Mouse (Mus musculus) erythroblast, embryonic 14.5 days (primary cell): Measurements from ENCODE around the gene Prnd. TPM values are rescaled to one million over a fixed set of nuclear protein-coding genes. Genes with fewer than 3 reads are reported as not detected.

Source experiments
- H3K27me3 ChIP-seq: 2 replicates; pipeline ENCODE4 v1.6.1; 2012; ENCODE audit warnings: inconsistent platforms; ENCODE audit not compliant: control insufficient read depth
- H3K36me3 ChIP-seq: 2 replicates; pipeline ENCODE4 v1.6.1; 2012; ENCODE audit warnings: mild to moderate bottlenecking, inconsistent platforms; ENCODE audit not compliant: control insufficient read depth
- H3K4me1 ChIP-seq: 2 replicates; pipeline ENCODE4 v1.6.1; 2012; ENCODE audit warnings: inconsistent platforms; ENCODE audit not compliant: control insufficient read depth
- H3K4me3 ChIP-seq: replicated peaks from 2 replicates; pipeline ENCODE3; 2012; ENCODE audit warnings: moderate library complexity, mild to moderate bottlenecking, inconsistent platforms
- H3K9me3 ChIP-seq: 2 replicates; pipeline ENCODE4 v1.6.1; 2012; ENCODE audit warnings: low read length, inconsistent platforms, mixed read lengths; ENCODE audit not compliant: control insufficient read depth
- GATA1 ChIP-seq: IDR thresholded peaks from 2 replicates; pipeline ENCODE4 v1.6.1; 2012; ENCODE audit warnings: low read length, inconsistent platforms, mixed read lengths
- TAL1 ChIP-seq: IDR thresholded peaks from 3 replicates; pipeline ENCODE4 v1.6.1; 2012; ENCODE audit warnings: low read length, inconsistent platforms, mixed read lengths
- polyA plus RNA-seq: library from polyadenylated mRNA; stranded (reverse); fragments of >175 nt; gene quantifications from 2 replicates; pipeline ENCODE4 v1.2.3, GENCODE M21; 2012

The Prnd gene
- polyA plus RNA-seq, 1 experiment = not detected

- Histone ChIP-seq H3K4me3 (no peak overlapping the region), H3K4me1 (no peaks in the 10 kb centered on the region), H3K9me3 (no peaks in the 10 kb centered on the region), H3K36me3 (no peaks in the 10 kb centered on the region), H3K27me3 (no peaks in the 10 kb centered on the region)
- no peak for TF ChIP-seq TAL1
- TF ChIP-seq GATA1 = no peak
These were observed 42.5 kb downstream of the Prnd start for GRCm38 (mm10) chr2:131993151-131993550.

- TF ChIP-seq GATA1 = no peak
- Histone ChIP-seq H3K4me3 (no peak overlapping the region), H3K36me3 (no peaks in the 10 kb centered on the region), H3K27me3 (no peaks in the 10 kb centered on the region), H3K9me3 (no peaks in the 10 kb centered on the region), H3K4me1 (no peaks in the 10 kb centered on the region)
These were observed 43.0 kb downstream of the Prnd start for GRCm38 (mm10) chr2:131993563-131994088.

DNA sequence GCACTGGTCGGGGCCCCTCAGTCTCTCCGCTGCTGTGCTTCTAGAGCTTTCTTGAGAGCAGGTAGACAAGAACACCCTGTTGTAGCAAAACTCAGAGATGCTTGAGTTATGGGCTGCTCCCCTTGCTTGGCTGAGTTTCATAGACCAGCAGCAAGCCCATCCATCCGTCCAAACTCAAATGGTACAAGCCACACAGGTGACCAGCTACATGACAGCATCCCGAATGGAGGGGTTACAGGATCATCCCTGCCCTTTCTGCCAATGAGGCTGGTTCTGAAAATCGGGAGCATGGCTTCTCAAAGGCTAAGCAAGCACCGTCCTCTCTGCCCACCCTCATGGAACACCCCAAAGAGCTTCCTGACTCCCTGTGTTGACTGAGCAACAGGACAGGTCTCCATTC, 44.3 kb downstream of the Prnd start:
- Histone ChIP-seq H3K27me3 (no peaks in the 10 kb centered on the region), H3K4me3 (no peak overlapping the region), H3K36me3 (no peaks in the 10 kb centered on the region), H3K9me3 (no peaks in the 10 kb centered on the region), H3K4me1 (no peaks in the 10 kb centered on the region)
- TF ChIP-seq GATA1 (no peak), TAL1 (no peak)

- Histone ChIP-seq H3K4me1 (no peaks in the 10 kb centered on the region), H3K36me3 (no peaks in the 10 kb centered on the region), H3K27me3 (no peaks in the 10 kb centered on the region), H3K4me3 (no peak overlapping the region), H3K9me3 (no peaks in the 10 kb centered on the region)
- TF ChIP-seq TAL1 (no peak), GATA1 (no peak)
These were observed 45.1 kb downstream of the Prnd start for GRCm38 (mm10) chr2:131995742-131996141.

- no peaks in the 10 kb centered on the region for H3K36me3 ChIP-seq
- H3K4me1 ChIP-seq = no peaks in the 10 kb centered on the region
- H3K27me3 ChIP-seq = no peaks in the 10 kb centered on the region
- TF ChIP-seq GATA1 (no peak), TAL1 (no peak)
- no peaks in the 10 kb centered on the region for H3K9me3 ChIP-seq
- no peak overlapping the region for H3K4me3 ChIP-seq
These were observed 45.7 kb downstream of the Prnd start for GRCm38 (mm10) chr2:131996369-131996768.

- TF ChIP-seq GATA1 (no peak), TAL1 (no peak)
- Histone ChIP-seq H3K9me3 (no peaks in the 10 kb centered on the region), H3K4me1 (no peaks in the 10 kb centered on the region), H3K27me3 (no peaks in the 10 kb centered on the region), H3K36me3 (no peaks in the 10 kb centered on the region), H3K4me3 (no peak overlapping the region)
These were observed 46.7 kb downstream of the Prnd start for GRCm38 (mm10) chr2:131997356-131997755.

- no peak for TF ChIP-seq TAL1
- no peak for TF ChIP-seq GATA1
- Histone ChIP-seq H3K36me3 (no peaks in the 10 kb centered on the region), H3K4me3 (no peak overlapping the region), H3K4me1 (no peaks in the 10 kb centered on the region), H3K27me3 (no peaks in the 10 kb centered on the region), H3K9me3 (no peaks in the 10 kb centered on the region)
These were observed 51.2 kb downstream of the Prnd start for GRCm38 (mm10) chr2:132001696-132002334.

- H3K9me3 ChIP-seq = no peaks in the 10 kb centered on the region
- H3K36me3 ChIP-seq = no peaks in the 10 kb centered on the region
- H3K4me3 ChIP-seq = no peak overlapping the region
- no peak for TF ChIP-seq GATA1
- TF ChIP-seq TAL1 = no peak
- no peaks in the 10 kb centered on the region for H3K27me3 ChIP-seq
- H3K4me1 ChIP-seq = no peaks in the 10 kb centered on the region
These were observed 53.3 kb downstream of the Prnd start for GRCm38 (mm10) chr2:132003916-132004315.

GRCm38 (mm10) chr2:132004495-132005136, 54.0 kb downstream of the Prnd start:
- Histone ChIP-seq H3K27me3 (no peaks in the 10 kb centered on the region), H3K4me1 (no peaks in the 10 kb centered on the region)

More at GRCm38 (mm10) chr2:132004495-132005136, 54.0 kb downstream of the Prnd start:
- Histone ChIP-seq H3K9me3 (no peaks in the 10 kb centered on the region), H3K4me3 (no peak overlapping the region), H3K36me3 (no peaks in the 10 kb centered on the region)
- TF ChIP-seq TAL1 (no peak), GATA1 (no peak)
